Mouse (Mus musculus) cerebellum, adult 2 months (tissue): Measurements from ENCODE around the gene Dnajc4.

Experiments
- CTCF ChIP-seq: fragments of 200-500 bp; IDR thresholded peaks from 2 replicates; pipeline ENCODE4 v1.5.1; 2011; ENCODE audit warnings: low read depth, mild to moderate bottlenecking, control low read depth, low read length, moderate library complexity, borderline replicate concordance; ENCODE audit not compliant: insufficient read depth
- POLR2A ChIP-seq: fragments of 200-500 bp; IDR thresholded peaks from 2 replicates; pipeline ENCODE4 v1.6.1; 2011; ENCODE audit warnings: low read length, control low read depth, borderline replicate concordance; ENCODE audit not compliant: insufficient read depth

DNA sequence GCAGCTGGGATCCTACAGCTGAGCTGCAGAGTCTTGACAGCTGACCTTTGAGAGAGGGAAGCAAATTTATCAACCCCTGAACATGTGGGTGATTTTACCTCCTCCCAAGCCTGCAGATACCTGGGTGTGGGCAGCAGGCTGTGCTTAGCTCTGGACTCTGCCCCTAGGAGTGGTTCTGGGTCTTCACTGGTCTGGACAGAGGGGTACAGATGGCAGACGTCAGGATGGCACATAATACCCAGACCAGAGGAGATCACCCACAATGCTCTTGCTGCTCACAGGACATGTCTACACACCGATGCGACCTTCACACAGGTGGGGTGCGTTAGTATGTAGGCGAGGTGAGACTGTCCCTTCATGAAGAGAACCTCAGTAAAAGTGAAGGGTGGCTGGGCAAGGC is 42.8 kb downstream of the Dnajc4 start:
- TF ChIP-seq CTCF (no peak), POLR2A (no peak)
